Mouse (Mus musculus) thymus, adult 18-20 months (tissue): Measurements from ENCODE around the gene Tmem178b.

Experiments used
- DNase-seq, 2 experiments: peaks; one replicate each; pipeline ENCODE4 v3.0.0; 2022; ENCODE audit warnings: mixed read lengths in 2 of 2

Gene Tmem178b

DNA sequence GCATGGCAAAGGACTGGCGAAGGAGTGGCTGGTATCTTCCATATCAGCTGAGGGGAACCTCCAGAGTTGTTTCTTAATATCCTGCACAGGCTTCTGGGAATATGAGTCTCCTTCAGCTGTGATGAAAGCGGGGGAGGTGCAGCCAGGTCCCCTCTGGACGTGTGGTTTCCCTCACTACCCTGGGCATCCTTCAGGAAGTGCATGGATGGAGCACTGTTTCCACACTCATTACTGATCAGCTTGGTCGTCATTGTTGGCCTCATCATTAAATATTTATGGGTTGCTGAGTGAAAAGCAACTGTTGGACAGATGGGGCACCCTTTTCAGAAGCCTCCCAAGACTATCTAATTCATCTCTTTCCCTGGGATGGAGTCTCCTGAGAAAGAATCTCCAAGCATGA lies 146.3 kb downstream of the Tmem178b start:
- no peak for DNase-seq

DNA sequence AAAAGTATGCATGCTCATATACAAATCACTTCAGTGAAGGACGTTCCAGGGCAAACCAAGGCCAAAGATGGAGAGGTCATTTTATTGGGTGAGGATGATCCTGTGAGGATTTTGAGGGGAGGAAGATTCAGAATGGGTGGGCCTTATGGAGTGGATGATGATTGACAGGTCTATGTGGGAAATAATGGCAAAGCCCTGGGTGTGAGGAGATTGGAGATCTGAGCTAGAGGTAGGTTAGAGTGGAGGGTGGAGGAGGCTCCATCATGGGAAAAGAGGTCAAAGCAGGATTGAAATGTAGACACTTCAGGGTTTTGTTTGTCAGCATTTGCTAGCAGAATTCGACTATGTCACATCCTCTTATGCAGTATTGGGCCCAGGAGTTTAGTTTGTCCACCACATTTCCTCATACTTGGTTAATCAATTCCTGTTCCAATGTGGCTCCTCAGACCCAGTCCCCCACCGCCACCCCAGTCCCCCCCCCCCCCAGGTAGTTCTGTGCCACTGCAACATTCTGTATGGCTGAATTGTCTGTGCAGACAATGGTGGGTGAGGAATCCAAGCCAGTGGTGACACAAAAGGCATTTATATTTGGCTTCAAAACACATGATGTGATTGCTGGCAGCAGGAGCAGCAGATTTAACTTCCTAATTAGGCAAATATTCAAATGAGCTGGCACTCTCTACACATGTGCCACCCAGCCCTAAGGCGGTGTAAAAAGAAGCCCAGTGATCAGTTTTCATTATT lies 150.7 kb downstream of the Tmem178b start:
- no peak for DNase-seq

DNA sequence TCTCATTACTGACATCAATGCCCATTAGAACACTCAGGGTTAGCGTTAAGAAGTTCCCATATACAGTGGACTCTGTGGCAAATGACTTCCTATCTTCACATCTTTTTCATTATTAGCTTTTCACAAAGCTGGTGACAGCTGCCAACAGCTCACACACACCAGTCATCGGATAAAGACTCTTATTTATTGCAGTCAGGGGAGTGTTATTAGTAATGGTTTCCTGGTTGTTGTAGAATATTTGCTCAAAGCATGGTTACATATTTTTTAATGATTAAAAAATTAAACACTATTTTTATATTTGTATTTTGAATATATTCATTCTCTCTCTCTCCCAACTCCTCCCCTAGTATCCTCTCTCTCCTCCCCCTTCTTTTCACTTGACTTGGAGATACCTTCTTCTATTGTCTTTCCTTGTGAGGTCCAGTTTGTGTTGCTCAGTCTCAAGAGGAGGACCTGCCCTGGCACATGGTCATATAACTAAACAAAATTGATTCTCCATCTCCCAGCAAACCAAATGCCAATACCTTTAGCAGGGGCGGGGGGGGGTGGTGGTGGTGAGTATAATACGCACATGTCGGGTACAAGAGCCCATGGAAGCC lies 151.4 kb downstream of the Tmem178b start:
- DNase-seq = no peak

DNA sequence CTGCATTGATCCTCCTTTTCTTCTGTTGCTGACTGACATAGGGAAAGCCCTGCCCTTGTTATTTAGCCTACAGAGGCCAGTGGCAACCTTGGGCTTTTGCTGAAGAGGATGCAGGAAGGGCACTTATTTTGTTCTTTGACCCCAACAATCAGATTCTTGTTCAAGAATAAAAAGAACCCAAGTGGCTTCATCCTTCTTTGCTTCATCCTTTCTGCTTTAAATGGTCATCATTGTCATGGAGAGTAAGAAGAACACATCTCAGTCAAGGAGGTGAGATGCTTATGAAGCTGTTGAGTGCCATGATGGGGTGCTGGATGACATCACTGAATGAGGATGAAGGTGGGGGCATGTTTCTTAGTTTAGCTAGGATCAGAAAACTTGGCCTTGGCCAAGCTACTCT lies 159.8 kb downstream of the Tmem178b start:
- no peak for DNase-seq

DNA sequence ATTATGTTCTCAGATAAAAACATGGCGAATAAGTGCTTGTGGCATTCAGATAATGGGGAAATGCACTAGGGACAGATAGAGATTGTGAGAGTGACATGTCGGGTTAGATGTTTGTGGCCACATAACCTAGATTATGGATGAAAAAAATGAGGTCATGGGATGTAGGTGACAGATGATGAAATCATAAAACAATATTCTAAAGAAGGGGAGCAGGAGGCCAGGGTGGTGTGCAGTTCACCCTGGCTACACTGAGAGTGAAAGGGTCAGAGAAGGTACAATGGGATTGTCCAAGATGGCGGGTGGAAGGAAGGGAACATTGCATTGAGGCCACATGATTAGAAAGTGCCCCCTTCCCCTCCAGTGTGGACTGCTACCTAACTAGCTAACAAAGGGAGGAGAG lies 160.9 kb downstream of the Tmem178b start:
- DNase-seq = no peak

DNA sequence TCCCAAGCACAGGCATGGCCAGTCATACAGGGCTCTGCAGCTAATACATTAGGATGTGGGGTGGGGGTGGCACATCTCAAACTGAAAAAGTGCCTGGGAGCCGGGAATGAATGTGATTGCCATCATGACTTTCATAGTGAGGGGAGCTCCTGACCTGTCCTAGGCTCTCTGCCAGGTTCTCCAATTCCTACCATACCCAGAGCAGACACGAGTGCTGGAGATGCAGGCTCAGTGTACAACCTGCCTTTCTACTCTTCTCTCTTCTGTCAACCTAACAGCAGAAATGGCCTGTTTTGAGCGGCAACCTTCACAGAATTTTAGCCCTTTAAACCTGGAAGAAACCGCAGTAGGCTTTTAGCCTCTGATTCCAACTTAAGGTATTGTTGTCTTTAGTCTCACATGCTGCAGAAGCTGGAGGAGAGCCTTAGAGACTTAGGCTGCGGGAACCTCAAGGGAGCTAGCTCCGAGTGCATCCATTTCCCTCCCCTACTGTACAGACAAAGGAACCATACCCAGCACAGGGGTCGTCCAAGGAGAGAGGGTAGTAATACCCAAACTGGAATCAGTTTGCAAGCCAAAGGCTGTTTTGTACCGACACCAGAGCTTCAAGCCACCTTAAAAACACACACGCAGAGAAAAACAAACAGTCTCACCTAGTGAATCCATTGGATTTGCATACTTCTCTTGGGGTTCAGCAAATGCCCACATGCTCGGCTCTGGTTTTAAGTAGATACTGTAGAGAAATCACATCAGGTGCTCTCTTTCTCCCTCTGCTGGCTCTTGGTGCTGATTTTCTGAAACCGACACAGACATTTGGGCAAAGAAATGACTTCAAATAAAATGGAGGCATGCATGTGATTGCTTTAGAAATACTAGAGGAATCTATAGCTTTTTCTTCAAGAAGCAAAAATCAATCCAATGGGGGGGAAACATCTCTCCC lies 176.2 kb downstream of the Tmem178b start:
- DNase-seq = no peak

DNA sequence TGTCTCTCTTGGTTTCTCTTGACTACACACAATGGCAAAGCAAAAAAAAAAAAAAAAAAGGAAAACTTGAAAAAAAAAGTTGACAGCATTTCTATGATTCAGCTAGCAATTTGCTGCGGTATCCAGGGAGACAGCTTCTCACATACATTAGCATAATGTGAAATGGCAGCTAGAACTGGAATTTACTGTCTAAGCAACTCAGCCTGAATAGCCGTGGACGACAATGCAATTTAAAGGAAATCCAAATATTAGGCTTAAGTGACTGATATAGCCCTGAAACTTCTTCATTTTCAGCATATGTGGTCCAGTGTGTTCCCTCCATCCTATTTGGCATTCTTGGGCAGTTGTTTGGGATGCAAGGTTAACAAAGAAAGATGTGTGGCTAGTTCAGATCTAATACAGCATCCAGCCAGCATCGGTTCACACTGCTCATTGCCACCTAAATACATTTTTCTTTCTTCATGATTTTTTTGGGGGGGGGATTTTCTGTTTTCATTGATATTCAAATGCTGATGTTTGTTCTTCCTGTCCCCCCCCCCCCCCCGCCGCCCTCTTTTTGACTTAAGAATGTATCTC lies 176.9 kb downstream of the Tmem178b start:
- DNase-seq = no peak

DNA sequence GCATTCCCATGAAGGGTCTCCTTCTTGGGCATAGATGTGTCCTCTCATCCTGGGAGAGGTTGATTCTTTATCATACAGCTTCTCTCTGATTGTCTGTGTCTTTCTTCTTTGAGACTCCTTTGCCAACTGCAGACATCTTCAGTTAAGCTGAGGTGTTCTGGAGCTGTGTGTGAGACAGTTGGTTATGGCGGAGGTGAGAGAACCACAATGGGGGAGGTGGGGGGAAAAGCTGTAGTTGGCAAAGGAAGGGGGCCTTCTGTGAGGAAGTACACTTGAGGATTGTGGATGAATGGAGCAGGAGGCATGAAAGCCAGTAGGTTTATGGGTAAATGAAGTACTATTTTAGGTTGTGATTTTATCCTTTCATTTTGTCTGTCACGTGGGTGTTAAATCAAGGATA lies 178.6 kb downstream of the Tmem178b start:
- DNase-seq = no peak

DNA sequence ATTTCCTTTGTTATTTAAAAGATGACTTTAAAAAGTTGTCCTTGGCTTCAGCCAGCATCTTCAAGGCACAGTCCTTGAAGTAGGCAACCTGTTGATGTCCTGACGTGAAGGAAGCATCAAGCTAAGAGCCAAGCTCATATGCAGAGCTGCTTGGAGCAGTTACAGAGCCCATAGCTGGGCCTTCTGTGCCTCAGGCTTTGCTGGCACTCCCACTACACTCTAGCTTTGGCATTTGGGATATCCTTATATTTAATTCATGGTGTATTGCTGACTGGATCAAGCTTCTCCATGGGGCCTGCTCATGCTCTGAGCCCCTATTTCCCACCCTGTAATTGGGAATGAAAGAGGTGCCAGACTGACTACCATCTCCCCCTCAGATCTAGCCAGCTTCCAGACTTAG lies 179.5 kb downstream of the Tmem178b start:
- DNase-seq = no peak

DNA sequence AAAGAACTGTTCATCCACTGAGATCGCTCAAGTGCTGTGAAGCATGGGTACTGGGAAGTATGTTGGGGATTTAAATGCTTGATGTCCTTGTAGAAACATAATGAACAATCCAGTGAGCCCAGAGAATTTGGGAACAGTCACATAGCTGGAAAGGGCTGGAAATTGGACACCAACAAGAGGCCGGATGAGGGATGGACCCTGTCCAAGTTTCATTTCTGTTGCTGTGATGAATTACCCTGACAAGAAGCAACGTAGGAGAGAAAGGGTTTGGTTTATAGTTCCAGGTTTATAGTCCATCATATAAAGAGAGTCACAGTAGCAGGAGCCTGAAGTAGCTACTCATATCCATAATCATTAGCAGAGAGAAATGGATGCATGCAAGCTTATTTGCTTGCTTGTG lies 186.4 kb downstream of the Tmem178b start:
- DNase-seq = no peak

DNA sequence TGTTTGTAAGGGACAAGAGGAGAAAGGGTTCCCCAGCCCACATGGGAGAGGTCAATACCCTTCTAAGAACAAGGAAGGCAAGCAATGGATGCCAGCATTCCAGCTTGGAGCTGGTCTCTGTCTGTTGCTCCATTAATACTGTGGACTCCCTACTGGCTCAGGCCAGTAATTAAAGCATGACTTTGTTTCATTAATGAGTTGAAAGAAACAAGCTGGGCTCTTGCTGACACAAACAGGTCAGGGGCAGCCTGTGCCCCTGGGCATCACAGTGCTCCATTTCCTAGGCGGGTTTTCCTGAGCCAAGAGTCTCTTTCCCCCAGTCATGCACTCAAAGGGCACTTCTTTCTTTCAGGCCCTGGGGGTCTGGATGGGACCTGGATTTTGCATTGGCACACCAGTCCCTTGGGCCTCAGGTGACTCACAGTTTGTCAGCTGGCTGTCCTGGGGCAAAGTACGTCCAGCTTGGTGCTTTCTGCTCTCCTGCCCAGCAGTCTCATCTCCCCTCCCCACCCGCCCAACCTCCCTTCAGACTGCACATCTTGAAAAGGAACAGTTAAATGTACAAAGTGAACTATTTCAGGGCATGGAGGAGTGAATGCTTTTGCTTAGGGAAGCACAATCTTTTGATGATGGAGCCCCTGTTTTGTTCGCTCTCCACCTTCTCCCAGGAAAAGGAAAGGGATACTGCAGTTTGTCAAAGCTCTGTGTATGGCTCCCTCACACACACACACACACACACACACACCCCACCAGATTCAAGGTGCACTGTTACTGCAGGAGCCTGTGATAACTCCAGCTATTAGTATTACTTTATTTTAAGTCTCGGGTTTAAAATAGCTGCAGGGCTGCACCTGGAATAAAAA lies 188.5 kb downstream of the Tmem178b start:
- no peak for DNase-seq

DNA sequence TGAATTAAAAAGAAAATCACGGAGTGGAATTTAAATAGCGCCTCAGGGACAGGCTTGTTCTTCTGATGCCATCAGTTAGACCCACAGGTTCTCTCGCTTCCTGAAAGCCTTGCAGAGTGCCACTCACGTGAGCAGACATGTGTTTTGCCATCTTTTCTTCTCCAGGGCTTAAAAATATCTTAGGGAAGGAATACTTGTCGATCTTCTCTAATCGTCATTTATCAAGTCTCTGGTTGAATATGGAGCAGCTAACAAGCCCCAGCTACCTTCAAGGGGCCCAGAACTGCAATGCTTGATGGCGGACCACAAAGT lies 189.1 kb downstream of the Tmem178b start:
- no peak for DNase-seq

DNA sequence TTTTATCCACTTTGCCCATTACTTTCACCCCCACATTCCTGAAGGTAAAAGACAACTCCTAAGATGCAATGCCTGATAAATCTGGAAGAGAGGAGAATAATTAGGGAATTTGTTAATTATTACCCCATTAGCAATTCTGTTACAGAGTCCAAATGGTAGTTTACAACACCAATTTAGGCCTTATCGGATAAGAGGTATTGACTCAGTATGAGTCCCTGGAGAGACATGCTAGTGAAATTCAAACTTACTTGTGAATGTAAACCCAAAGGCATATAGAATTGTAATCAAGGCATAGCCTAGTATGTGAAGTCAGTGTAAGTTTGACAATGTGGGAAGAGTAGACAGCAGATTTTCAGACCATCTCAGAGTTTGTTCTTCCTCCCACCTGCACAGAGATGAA lies 190.4 kb downstream of the Tmem178b start:
- no peak for DNase-seq

DNA sequence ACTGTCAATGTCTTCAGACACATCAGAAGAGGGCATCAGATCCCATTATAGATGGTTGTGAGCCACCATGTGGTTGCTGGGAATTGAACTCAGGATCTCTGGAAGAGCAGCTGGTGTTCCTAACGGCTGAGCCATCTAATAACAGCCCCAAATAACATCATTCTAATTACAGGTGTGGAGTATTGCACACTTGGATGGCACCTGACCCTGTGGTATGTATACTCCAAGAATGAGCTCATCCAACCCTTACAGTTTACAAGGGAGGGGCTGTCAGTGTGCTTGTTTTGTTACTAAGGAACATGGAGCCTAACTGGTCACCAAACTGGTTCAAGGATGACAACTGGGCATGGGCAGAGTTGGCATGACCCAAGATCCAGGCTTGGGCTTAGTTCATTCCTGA lies 190.8 kb downstream of the Tmem178b start:
- no peak for DNase-seq

DNA sequence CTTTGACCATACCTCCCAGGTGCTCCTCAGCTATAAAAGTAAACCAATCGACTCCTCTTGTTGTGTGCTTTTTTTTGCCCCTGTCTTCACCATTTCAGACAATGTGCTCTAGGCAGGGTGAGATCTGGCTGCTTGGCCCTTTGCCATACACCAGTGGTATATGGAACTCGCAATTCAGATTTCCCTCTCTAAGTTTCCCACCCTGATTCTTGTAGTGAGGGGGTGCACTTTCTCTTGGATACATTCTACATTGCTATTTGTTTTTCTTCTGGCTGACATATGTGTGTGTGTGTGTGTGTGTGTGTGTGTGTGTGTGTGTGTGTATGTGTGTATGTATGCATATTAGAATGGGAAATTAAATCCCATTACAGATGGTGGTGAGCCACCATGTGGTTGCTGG lies 191.3 kb downstream of the Tmem178b start:
- no peak for DNase-seq

DNA sequence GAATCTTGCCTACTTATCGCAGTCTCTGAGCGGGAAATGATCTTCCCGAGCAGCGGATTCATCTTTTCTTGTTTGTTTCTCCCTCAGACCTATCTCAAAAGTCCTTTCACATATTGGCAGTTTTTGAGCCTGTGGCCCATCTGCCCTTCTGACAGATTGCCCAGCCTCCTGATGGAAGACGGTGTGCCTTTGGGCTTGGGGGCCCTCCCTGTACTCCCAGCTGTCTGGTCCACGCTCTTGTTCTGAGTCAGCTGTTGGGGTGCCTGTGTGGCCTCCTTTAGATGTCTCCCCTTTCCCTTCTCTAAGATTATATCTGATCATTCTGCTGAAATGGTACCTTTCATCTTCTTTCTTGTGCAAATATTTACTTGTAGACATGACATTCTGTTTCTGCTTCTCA lies 195.4 kb downstream of the Tmem178b start:
- no peak for DNase-seq

DNA sequence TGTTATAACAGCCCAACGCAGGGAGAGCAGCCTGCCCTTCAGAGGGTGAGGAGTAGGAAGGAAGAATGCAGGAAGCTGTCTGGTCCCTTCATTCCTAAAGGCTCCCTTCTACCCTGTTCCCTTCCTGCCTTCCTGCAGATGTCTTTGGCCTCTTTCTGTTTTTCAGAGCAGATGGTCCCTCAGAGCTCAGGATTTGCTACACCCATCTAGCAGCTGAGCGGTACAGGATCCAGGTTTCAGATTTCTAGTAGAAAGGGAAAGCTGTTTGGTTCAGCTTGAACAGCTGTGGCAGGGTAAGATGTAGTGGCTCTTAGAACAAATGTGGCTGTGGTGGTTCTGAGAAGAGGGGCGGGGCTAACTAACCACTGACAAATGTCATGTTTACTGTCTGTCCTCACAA lies 197.9 kb downstream of the Tmem178b start:
- DNase-seq = no peak

DNA sequence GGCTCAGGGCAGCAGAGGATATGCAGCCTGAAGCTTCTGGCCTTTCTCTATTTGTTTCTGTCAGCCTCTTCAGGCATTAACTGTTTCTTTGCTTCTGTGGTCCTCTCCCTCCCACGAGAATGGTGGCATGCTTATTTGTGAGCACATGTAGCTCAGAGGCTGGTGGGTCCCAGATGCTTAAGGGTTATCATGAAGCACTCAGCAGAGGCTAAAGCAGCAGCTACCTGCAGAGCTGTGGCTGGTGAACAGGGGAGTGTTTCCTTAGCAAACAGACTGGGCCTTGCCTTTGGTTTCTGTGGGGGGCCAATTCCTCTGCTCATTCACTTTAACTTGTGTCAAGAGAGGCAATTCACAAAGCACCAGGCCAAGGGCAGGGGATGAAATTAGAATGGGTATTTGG lies 203.0 kb downstream of the Tmem178b start:
- no peak for DNase-seq

DNA sequence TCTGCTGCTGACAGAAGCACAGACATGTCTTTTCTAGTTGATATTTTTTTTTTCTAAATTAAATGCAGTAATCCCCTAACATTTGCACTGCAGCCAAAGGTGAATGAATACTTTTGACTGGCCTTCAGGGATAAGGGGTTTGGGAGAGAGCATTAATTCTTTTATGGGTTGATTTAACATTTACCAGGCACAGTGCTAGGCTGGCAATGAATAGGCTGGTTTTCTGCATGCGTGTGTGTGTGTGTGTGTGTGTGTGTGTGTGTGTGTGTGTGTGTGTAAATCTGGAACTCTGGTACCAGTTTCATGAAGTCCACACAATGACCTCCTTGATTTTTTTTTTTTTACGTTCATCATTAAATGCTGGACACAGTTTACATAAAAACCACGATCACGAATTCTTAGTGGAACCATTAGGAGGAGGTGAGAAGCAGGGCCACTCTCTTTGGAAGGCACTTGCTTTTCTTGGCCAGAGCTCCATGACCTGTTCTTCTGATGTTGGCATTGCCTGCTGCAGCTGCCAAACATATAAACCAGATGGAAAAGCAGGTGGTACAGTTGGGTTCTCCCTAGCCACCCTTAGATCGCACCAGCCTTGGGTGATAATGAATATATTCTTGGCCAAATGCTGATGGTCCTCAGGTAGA lies 203.7 kb downstream of the Tmem178b start:
- no peak for DNase-seq

DNA sequence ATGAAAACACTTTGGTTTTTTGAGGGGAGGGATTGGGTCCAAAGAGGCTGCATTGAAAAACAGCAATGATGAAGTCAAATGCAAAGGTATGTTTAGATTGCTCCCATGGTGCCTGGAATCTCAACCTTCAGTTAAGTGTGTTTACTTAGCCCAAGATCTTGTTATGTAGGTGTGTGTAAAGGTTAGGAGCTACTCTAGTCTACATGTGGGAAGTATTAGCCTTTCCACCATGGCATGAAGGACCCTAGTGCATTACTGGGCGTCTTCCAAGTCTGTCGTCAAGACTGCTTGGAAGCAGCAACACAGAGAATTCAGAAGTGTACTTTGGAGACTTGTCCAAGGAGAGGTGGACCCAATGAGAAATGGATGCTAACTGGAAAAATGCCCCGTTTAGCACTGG lies 205.3 kb downstream of the Tmem178b start:
- no peak for DNase-seq

DNA sequence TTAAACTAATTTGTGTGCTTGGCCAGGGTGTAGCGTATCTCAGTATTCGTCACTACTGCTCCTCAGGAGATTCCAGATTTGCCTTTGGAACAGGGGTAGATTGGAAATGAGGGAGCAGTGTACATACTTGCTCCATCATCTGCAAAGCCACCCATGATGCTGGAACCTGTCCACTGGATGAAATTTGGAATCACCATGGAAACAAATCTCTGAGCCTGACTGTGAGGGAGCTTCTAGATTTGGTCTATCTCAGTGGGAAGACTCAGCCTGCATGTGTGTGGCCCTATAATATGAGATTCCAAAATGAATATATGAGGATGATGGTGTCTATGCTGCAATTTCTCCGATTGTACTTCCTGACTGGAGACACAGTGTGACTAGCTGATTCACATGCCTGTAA lies 210.7 kb downstream of the Tmem178b start:
- no peak for DNase-seq

DNA sequence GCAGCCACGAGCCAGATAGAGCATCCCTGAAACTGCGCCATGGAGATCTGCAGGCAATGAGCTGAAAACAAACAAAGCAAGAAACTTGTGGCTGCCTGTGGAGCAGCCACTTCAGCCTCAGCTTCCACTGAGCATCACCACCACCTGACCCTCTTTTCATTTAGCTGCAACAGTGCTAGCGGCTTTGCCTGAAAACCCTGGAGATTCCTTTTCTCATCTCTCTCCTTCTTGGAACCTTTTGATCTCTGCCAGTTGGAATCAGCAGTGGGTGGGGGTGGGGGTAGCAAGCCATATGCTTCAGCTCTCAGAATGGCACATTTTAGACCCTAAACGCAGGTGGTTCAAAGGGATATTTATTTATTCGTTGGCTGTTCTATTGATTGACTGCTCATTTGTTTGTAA lies 218.2 kb downstream of the Tmem178b start:
- no peak for DNase-seq
